Mouse (Mus musculus): ENCODE measurements at regions not wholly inside any gene's neighbourhood (a gene's known extent, or its start where the extent isn't known, plus 50 kb on each side); places are given as distances from the start of the nearest gene placed in this dataset.

GRCm38 (mm10) chr11:31721908-31722307, 50.2 kb upstream of the Bod1 start:
- Histone ChIP-seq H3K4me1 (ENCODE audit: control insufficient read depth, insufficient read depth, low read length) (no peaks in the 10 kb centered on the region), H3K4me3 (ENCODE audit: low read depth, low read length) (no peak overlapping the region), H3K9me3 (replicated peaks; ENCODE audit: control insufficient read depth, low read length) (no peaks in the 10 kb centered on the region), H3K27me3 (ENCODE audit: control insufficient read depth, insufficient read depth, low read length) (no peaks in the 10 kb centered on the region), H3K36me3 (replicated peaks; ENCODE audit: control insufficient read depth, insufficient read depth, low read depth, low read length) (no peaks in the 10 kb centered on the region), H3K27ac (replicated peaks; ENCODE audit: low read depth, low read length) (no peak overlapping the region), H3K4me2 (ENCODE audit: low read depth, low read length) (no peak overlapping the region), H3K9ac (replicated peaks; ENCODE audit: low read length) (no peak overlapping the region)
- ATAC-seq (replicated peaks; ENCODE audit: insufficient number of reproducible peaks, low FRiP score, low TSS enrichment, low read depth): no peak
- WGBS: 66% methylated on average over 3 of the region's 3 CpGs
- DNase-seq (ENCODE audit: low spot score): no peak

- DNase-seq (ENCODE audit: low spot score) (no peak), ATAC-seq (replicated peaks; ENCODE audit: insufficient number of reproducible peaks, low FRiP score, low TSS enrichment, low read depth) (no peak)
- H3K4me3 ChIP-seq (ENCODE audit: low read depth, low read length): no peak overlapping the region
- H3K9me3 ChIP-seq (replicated peaks; ENCODE audit: control insufficient read depth, low read length): no peaks in the 10 kb centered on the region
- no peaks in the 10 kb centered on the region for H3K4me1 ChIP-seq (ENCODE audit: control insufficient read depth, insufficient read depth, low read length)
- H3K27me3 ChIP-seq (ENCODE audit: control insufficient read depth, insufficient read depth, low read length): no peaks in the 10 kb centered on the region
- H3K27ac ChIP-seq (replicated peaks; ENCODE audit: low read depth, low read length): no peak overlapping the region
- no peak overlapping the region for H3K4me2 ChIP-seq (ENCODE audit: low read depth, low read length)
- 85% methylated on average over 1 of the region's 1 CpGs for WGBS
- no peaks in the 10 kb centered on the region for H3K36me3 ChIP-seq (replicated peaks; ENCODE audit: control insufficient read depth, insufficient read depth, low read depth, low read length)
- no peak overlapping the region for H3K9ac ChIP-seq (replicated peaks; ENCODE audit: low read length)
Measured at GRCm38 (mm10) chr11:31724506-31724905, 52.8 kb upstream of the Bod1 start.

- H3K4me1 ChIP-seq (ENCODE audit: control insufficient read depth, insufficient read depth, low read length): peaks cover 4% of the 10 kb centered on the region; the same call in 1 of the 2 replicates
- no peak overlapping the region for H3K4me2 ChIP-seq (ENCODE audit: low read depth, low read length)
- DNase-seq (ENCODE audit: low spot score): no peak
- H3K27ac ChIP-seq (replicated peaks; ENCODE audit: low read depth, low read length): no peak overlapping the region
- no peaks in the 10 kb centered on the region for H3K36me3 ChIP-seq (replicated peaks; ENCODE audit: control insufficient read depth, insufficient read depth, low read depth, low read length)
- no peak overlapping the region for H3K9ac ChIP-seq (replicated peaks; ENCODE audit: low read length)
- no peaks in the 10 kb centered on the region for H3K9me3 ChIP-seq (replicated peaks; ENCODE audit: control insufficient read depth, low read length)
- WGBS: 89% methylated on average over 15 of the region's 15 CpGs
- ATAC-seq (replicated peaks; ENCODE audit: insufficient number of reproducible peaks, low FRiP score, low TSS enrichment, low read depth): no peak
- H3K4me3 ChIP-seq (ENCODE audit: low read depth, low read length): no peak overlapping the region
- no peaks in the 10 kb centered on the region for H3K27me3 ChIP-seq (ENCODE audit: control insufficient read depth, insufficient read depth, low read length)
Measured at GRCm38 (mm10) chr11:31725936-31726647, 54.4 kb upstream of the Bod1 start.

- H3K4me3 ChIP-seq (ENCODE audit: low read depth, low read length): no peak overlapping the region
- WGBS: 74% methylated on average over 8 of the region's 8 CpGs
- no peak overlapping the region for H3K27ac ChIP-seq (replicated peaks; ENCODE audit: low read depth, low read length)
- H3K9me3 ChIP-seq (replicated peaks; ENCODE audit: control insufficient read depth, low read length): no peaks in the 10 kb centered on the region
- ATAC-seq (replicated peaks; ENCODE audit: insufficient number of reproducible peaks, low FRiP score, low TSS enrichment, low read depth) (no peak), DNase-seq (ENCODE audit: low spot score) (no peak)
- no peaks in the 10 kb centered on the region for H3K27me3 ChIP-seq (ENCODE audit: control insufficient read depth, insufficient read depth, low read length)
- no peak overlapping the region for H3K9ac ChIP-seq (replicated peaks; ENCODE audit: low read length)
- H3K36me3 ChIP-seq (replicated peaks; ENCODE audit: control insufficient read depth, insufficient read depth, low read depth, low read length): no peaks in the 10 kb centered on the region
- H3K4me2 ChIP-seq (ENCODE audit: low read depth, low read length): no peak overlapping the region
- H3K4me1 ChIP-seq (ENCODE audit: control insufficient read depth, insufficient read depth, low read length): peaks cover 4% of the 10 kb centered on the region; the same call in 1 of the 2 replicates
Measured at GRCm38 (mm10) chr11:31727289-31727688, 55.6 kb upstream of the Bod1 start.

- Histone ChIP-seq H3K36me3 (replicated peaks; ENCODE audit: control insufficient read depth, insufficient read depth, low read depth, low read length) (no peaks in the 10 kb centered on the region), H3K9me3 (replicated peaks; ENCODE audit: control insufficient read depth, low read length) (no peaks in the 10 kb centered on the region), H3K4me2 (ENCODE audit: low read depth, low read length) (no peak overlapping the region), H3K9ac (replicated peaks; ENCODE audit: low read length) (no peak overlapping the region), H3K4me3 (ENCODE audit: low read depth, low read length) (no peak overlapping the region), H3K27ac (replicated peaks; ENCODE audit: low read depth, low read length) (no peak overlapping the region), H3K4me1 (ENCODE audit: control insufficient read depth, insufficient read depth, low read length) (peaks cover 4% of the 10 kb centered on the region; the same call in 1 of the 2 replicates), H3K27me3 (ENCODE audit: control insufficient read depth, insufficient read depth, low read length) (no peaks in the 10 kb centered on the region)
- 64% methylated on average over 3 of the region's 3 CpGs for WGBS
- no peak for ATAC-seq (replicated peaks; ENCODE audit: insufficient number of reproducible peaks, low FRiP score, low TSS enrichment, low read depth)
- DNase-seq (ENCODE audit: low spot score): no peak
Measured at GRCm38 (mm10) chr11:31729728-31730127, 58.0 kb upstream of the Bod1 start.

GRCm38 (mm10) chr11:31730181-31730580, 58.5 kb upstream of the Bod1 start:
- Histone ChIP-seq H3K9ac (replicated peaks; ENCODE audit: low read length) (no peak overlapping the region), H3K27me3 (ENCODE audit: control insufficient read depth, insufficient read depth, low read length) (no peaks in the 10 kb centered on the region), H3K27ac (replicated peaks; ENCODE audit: low read depth, low read length) (no peak overlapping the region), H3K4me3 (ENCODE audit: low read depth, low read length) (no peak overlapping the region), H3K4me1 (ENCODE audit: control insufficient read depth, insufficient read depth, low read length) (peaks cover 4% of the 10 kb centered on the region; the same call in 1 of the 2 replicates), H3K36me3 (replicated peaks; ENCODE audit: control insufficient read depth, insufficient read depth, low read depth, low read length) (no peaks in the 10 kb centered on the region), H3K4me2 (ENCODE audit: low read depth, low read length) (no peak overlapping the region), H3K9me3 (replicated peaks; ENCODE audit: control insufficient read depth, low read length) (no peaks in the 10 kb centered on the region)
- no peak for ATAC-seq (replicated peaks; ENCODE audit: insufficient number of reproducible peaks, low FRiP score, low TSS enrichment, low read depth)
- 77% methylated on average over 4 of the region's 4 CpGs for WGBS
- no peak for DNase-seq (ENCODE audit: low spot score)

GRCm38 (mm10) chr11:31730680-31731079, 59.0 kb upstream of the Bod1 start:
- Histone ChIP-seq H3K4me2 (ENCODE audit: low read depth, low read length) (no peak overlapping the region), H3K27me3 (ENCODE audit: control insufficient read depth, insufficient read depth, low read length) (no peaks in the 10 kb centered on the region), H3K4me1 (ENCODE audit: control insufficient read depth, insufficient read depth, low read length) (peaks cover 4% of the 10 kb centered on the region; the same call in 1 of the 2 replicates), H3K4me3 (ENCODE audit: low read depth, low read length) (no peak overlapping the region), H3K9ac (replicated peaks; ENCODE audit: low read length) (no peak overlapping the region), H3K9me3 (replicated peaks; ENCODE audit: control insufficient read depth, low read length) (no peaks in the 10 kb centered on the region), H3K36me3 (replicated peaks; ENCODE audit: control insufficient read depth, insufficient read depth, low read depth, low read length) (no peaks in the 10 kb centered on the region), H3K27ac (replicated peaks; ENCODE audit: low read depth, low read length) (no peak overlapping the region)
- WGBS: 25% methylated on average over 3 of the region's 3 CpGs
- ATAC-seq (replicated peaks; ENCODE audit: insufficient number of reproducible peaks, low FRiP score, low TSS enrichment, low read depth) (no peak), DNase-seq (ENCODE audit: low spot score) (no peak)

- no peaks in the 10 kb centered on the region for H3K36me3 ChIP-seq (replicated peaks; ENCODE audit: control insufficient read depth, insufficient read depth, low read depth, low read length)
- DNase-seq (ENCODE audit: low spot score) (no peak), ATAC-seq (replicated peaks; ENCODE audit: insufficient number of reproducible peaks, low FRiP score, low TSS enrichment, low read depth) (no peak)
- no peak overlapping the region for H3K4me2 ChIP-seq (ENCODE audit: low read depth, low read length)
- H3K9ac ChIP-seq (replicated peaks; ENCODE audit: low read length): no peak overlapping the region
- 71% methylated on average over 4 of the region's 4 CpGs for WGBS
- H3K27me3 ChIP-seq (ENCODE audit: control insufficient read depth, insufficient read depth, low read length): no peaks in the 10 kb centered on the region
- no peak overlapping the region for H3K4me3 ChIP-seq (ENCODE audit: low read depth, low read length)
- H3K4me1 ChIP-seq (ENCODE audit: control insufficient read depth, insufficient read depth, low read length): peaks cover 4% of the 10 kb centered on the region; the same call in 1 of the 2 replicates
- no peaks in the 10 kb centered on the region for H3K9me3 ChIP-seq (replicated peaks; ENCODE audit: control insufficient read depth, low read length)
- no peak overlapping the region for H3K27ac ChIP-seq (replicated peaks; ENCODE audit: low read depth, low read length)
Measured at GRCm38 (mm10) chr11:31731459-31731858, 59.8 kb upstream of the Bod1 start.

All from embryonic facial prominence, embryonic 11.5 days (tissue).